Mouse (Mus musculus) embryonic facial prominence, embryonic 13.5 days (tissue): ENCODE measurements around the gene Il1rapl1. TPM values are rescaled to one million over a fixed set of nuclear protein-coding genes. Genes with fewer than 3 reads are reported as not detected.
"Not testable (repeated sequence)": the region's sequence is repeated elsewhere in the genome, so short reads cannot be mapped to it uniquely, and the experiment has no call there.

ENCODE experiments used
- ATAC-seq: fragments of 200-750 bp; cut with Nextera tagmentation; 2 replicates; pipeline ENCODE4 v1.8.0; 2017; ENCODE audit warnings: low read depth; ENCODE audit not compliant: insufficient number of reproducible peaks, insufficient read depth, low FRiP score, low TSS enrichment
- H3K27ac ChIP-seq: fragments of 300-500 bp; sonication (generic); 2 replicates; pipeline ENCODE4 v1.5.1; 2015; ENCODE audit warnings: moderate library complexity, mild to moderate bottlenecking, inconsistent platforms
- H3K27me3 ChIP-seq: fragments of 300-500 bp; sonication (generic); 2 replicates; pipeline ENCODE4 v1.6.1; 2015; ENCODE audit warnings: mild to moderate bottlenecking, inconsistent platforms
- H3K36me3 ChIP-seq: fragments of 300-500 bp; sonication (generic); 2 replicates; pipeline ENCODE4 v1.6.1; 2015; ENCODE audit warnings: mild to moderate bottlenecking, inconsistent platforms
- H3K4me1 ChIP-seq: fragments of 300-500 bp; sonication (generic); 2 replicates; pipeline ENCODE4 v1.6.1; 2015; ENCODE audit warnings: inconsistent platforms
- H3K4me2 ChIP-seq: fragments of 300-500 bp; sonication (generic); 2 replicates; pipeline ENCODE4 v1.6.1; 2015; ENCODE audit warnings: moderate library complexity, mild to moderate bottlenecking, inconsistent platforms
- H3K4me3 ChIP-seq: fragments of 300-500 bp; sonication (generic); 2 replicates; pipeline ENCODE4 v1.5.1; 2015; ENCODE audit warnings: mild to moderate bottlenecking, inconsistent platforms
- H3K9ac ChIP-seq: fragments of 300-500 bp; sonication (generic); 2 replicates; pipeline ENCODE4 v1.6.1; 2015; ENCODE audit warnings: mild to moderate bottlenecking, inconsistent platforms
- H3K9me3 ChIP-seq: fragments of 300-500 bp; sonication (generic); 2 replicates; pipeline ENCODE4 v1.6.1; 2016; ENCODE audit warnings: inconsistent platforms
- WGBS: fragments of 180-500 bp; shearing (Covaris S2); methylation state at CpG from one replicate; pipeline ENCODE4 v1.1.7; 2015; ENCODE audit warnings: mixed read lengths; 5-methylcytosine and 5-hydroxymethylcytosine counted together
- polyA plus RNA-seq: library from polyadenylated mRNA; unstranded; fragments of >200 nt; fragmentation: Nextera tagmentation; extraction: Ambion mirVana; gene quantifications from 2 replicates; pipeline ENCODE4 v1.2.1, GENCODE M21; 2015

The Il1rapl1 gene
- polyA plus RNA-seq, 1 experiment from 2014 or later, result 1.3 TPM

DNA sequence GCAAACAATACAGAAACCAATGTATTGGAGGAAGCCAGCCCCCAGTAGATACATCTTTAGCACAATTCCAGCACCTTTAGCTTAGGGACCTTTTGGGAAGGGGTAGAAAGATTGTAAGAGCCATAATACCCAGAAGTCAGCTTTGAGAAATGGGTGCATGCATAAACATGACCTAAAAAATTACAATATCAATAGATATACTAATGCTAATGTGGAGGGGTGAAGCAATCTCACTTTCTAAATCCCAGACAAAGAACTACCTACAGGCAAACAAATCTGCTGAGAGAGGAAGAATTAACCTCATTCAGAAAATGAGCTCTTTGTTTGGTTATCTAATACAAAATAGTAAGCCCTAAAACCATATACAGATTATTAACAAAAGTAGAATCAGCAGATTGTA lies 607.4 kb downstream of the Il1rapl1 start:
- no peak overlapping the region for H3K4me2 ChIP-seq
- ATAC-seq, result no peak
- H3K4me3 ChIP-seq, result no peak overlapping the region
- H3K36me3 ChIP-seq, result no peaks in the 10 kb centered on the region
- no peak overlapping the region for H3K27ac ChIP-seq
- H3K9me3 ChIP-seq, result no peaks in the 10 kb centered on the region
- no peak overlapping the region for H3K9ac ChIP-seq
- H3K4me1 ChIP-seq, result no peaks in the 10 kb centered on the region
- no peaks in the 10 kb centered on the region for H3K27me3 ChIP-seq

DNA sequence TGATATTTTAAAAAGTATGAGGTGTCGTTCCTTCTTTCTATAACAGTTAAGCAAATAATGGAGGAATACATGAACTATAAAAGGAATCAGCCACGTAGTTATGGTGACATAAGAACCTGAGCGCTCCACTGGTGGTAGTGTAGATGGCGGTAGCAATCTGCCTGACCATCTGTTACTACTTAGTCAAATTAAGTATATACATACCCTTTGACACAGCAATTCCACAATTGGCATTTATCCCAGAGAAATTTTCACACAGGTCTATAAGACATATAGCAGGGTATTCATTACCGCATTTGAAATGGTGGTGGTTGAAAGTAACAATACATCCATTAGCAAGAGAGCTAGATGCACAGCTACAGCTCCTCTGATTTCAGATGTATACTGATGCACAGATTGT lies 612.8 kb downstream of the Il1rapl1 start:
- no peak overlapping the region for H3K27ac ChIP-seq
- no peak overlapping the region for H3K9ac ChIP-seq
- ATAC-seq, result no peak
- H3K4me2 ChIP-seq, result no peak overlapping the region
- no peaks in the 10 kb centered on the region for H3K36me3 ChIP-seq
- H3K9me3 ChIP-seq, result no peaks in the 10 kb centered on the region
- H3K4me3 ChIP-seq, result no peak overlapping the region
- 52% methylated on average over 5 of the region's 5 CpGs for WGBS
- H3K4me1 ChIP-seq, result no peaks in the 10 kb centered on the region
- H3K27me3 ChIP-seq, result no peaks in the 10 kb centered on the region

DNA sequence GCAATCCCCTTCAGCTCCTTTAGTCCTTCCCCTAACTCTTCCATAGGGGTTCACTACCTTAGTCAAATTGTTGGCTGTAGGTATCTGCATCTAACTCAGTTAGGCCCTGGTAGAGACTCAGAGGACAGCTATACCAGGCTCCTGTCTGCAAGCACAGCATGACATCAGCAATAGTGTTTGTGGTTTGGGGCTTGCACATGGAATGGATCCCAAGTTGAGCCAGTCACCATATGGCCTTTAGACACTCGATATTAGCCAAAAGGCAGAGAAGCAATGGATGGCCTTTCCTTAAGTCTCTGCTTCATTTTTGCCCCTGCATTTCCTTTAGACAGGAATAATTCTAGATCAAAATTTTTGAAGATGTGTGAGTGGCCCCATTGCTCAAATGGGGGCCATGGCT lies 632.0 kb downstream of the Il1rapl1 start:
- WGBS, result 91% methylated on average over 1 of the region's 1 CpGs
- H3K36me3 ChIP-seq, result no peaks in the 10 kb centered on the region
- no peak overlapping the region for H3K9ac ChIP-seq
- H3K4me1 ChIP-seq, result no peaks in the 10 kb centered on the region
- no peak overlapping the region for H3K27ac ChIP-seq
- no peak for ATAC-seq
- no peaks in the 10 kb centered on the region for H3K27me3 ChIP-seq
- no peak overlapping the region for H3K4me3 ChIP-seq
- H3K9me3 ChIP-seq, result no peaks in the 10 kb centered on the region
- no peak overlapping the region for H3K4me2 ChIP-seq

GRCm38 (mm10) chrX:87238191-87238590 lies 877.3 kb downstream of the Il1rapl1 start:
- H3K4me3 ChIP-seq, H3K4me2 ChIP-seq, H3K27ac ChIP-seq, H3K9ac ChIP-seq, H3K4me1 ChIP-seq, H3K9me3 ChIP-seq, H3K36me3 ChIP-seq, H3K27me3 ChIP-seq: not testable (repeated sequence)
- WGBS, result 56% methylated on average over 11 of the region's 11 CpGs
- peak; percentile 80; the same call in 1 of the 2 replicates for ATAC-seq

DNA sequence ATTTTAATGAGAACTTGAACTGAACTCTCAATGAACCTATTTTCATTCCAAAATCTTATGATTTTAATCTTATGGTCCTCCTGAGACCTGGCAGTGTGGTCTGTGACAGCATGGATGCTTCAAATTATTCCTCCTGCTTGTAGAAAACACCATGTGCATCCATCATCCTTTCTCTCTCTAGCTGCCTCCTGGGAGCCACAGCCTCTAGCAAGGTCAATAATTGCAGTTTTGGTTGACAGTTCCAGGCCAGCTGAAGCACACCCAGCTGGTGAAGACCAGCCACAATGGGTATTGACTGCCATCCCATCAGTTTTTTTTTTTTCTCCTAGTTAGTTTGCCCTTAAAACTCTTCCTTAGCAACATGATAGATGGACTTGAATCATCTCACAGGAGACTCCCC lies 890.2 kb downstream of the Il1rapl1 start:
- ATAC-seq, result no peak
- H3K4me1 ChIP-seq, result no peaks in the 10 kb centered on the region
- no peak overlapping the region for H3K4me3 ChIP-seq
- H3K9ac ChIP-seq, result no peak overlapping the region
- H3K27me3 ChIP-seq, result no peaks in the 10 kb centered on the region
- no peak overlapping the region for H3K4me2 ChIP-seq
- H3K27ac ChIP-seq, result no peak overlapping the region
- H3K9me3 ChIP-seq, result no peaks in the 10 kb centered on the region
- no peaks in the 10 kb centered on the region for H3K36me3 ChIP-seq

- ATAC-seq, result no peak
- Histone ChIP-seq H3K9me3 (no peaks in the 10 kb centered on the region), H3K36me3 (no peaks in the 10 kb centered on the region), H3K4me2 (no peak overlapping the region), H3K4me3 (no peak overlapping the region), H3K9ac (no peak overlapping the region), H3K27me3 (no peaks in the 10 kb centered on the region), H3K27ac (no peak overlapping the region), H3K4me1 (no peaks in the 10 kb centered on the region)
Measured at GRCm38 (mm10) chrX:87002296-87002695, 1113.1 kb downstream of the Il1rapl1 start.

DNA sequence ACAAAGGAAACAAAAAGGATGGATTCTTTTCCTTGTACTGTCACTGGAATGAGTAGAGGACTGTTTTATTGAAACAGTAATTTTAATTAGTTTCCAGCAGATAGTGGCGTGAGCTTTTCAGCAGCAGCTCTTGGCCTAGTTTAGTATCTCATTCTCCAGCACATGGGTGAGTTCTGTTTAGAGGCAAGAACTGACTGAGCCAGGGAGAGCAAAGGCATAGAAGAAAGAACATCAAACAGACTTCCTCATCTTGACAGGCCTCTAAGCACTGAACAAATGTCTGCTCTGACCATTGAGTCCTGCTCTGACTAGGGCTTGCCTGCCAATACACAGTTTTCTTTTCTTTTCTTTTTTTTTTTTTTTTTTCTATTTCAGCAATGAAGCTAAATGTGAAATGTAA lies 1160.3 kb downstream of the Il1rapl1 start:
- H3K27me3 ChIP-seq, result no peaks in the 10 kb centered on the region
- no peak for ATAC-seq
- no peak overlapping the region for H3K4me2 ChIP-seq
- no peaks in the 10 kb centered on the region for H3K9me3 ChIP-seq
- no peak overlapping the region for H3K4me3 ChIP-seq
- no peak overlapping the region for H3K9ac ChIP-seq
- no peaks in the 10 kb centered on the region for H3K4me1 ChIP-seq
- H3K27ac ChIP-seq, result no peak overlapping the region
- H3K36me3 ChIP-seq, result no peaks in the 10 kb centered on the region
- WGBS, result 71% methylated on average over 1 of the region's 1 CpGs

GRCm38 (mm10) chrX:86954614-86955013 lies 1160.8 kb downstream of the Il1rapl1 start:
- H3K4me2 ChIP-seq, result no peak overlapping the region
- no peaks in the 10 kb centered on the region for H3K36me3 ChIP-seq
- no peak overlapping the region for H3K27ac ChIP-seq
- no peak overlapping the region for H3K4me3 ChIP-seq
- no peaks in the 10 kb centered on the region for H3K9me3 ChIP-seq
- no peak for ATAC-seq
- no peaks in the 10 kb centered on the region for H3K4me1 ChIP-seq
- H3K9ac ChIP-seq, result no peak overlapping the region
- WGBS, result 87% methylated on average over 1 of the region's 1 CpGs
- no peaks in the 10 kb centered on the region for H3K27me3 ChIP-seq

- Histone ChIP-seq H3K27ac (no peak overlapping the region), H3K9ac (no peak overlapping the region), H3K27me3 (no peaks in the 10 kb centered on the region), H3K4me1 (no peaks in the 10 kb centered on the region), H3K4me3 (no peak overlapping the region), H3K4me2 (no peak overlapping the region), H3K36me3 (no peaks in the 10 kb centered on the region), H3K9me3 (no peaks in the 10 kb centered on the region)
- WGBS, result 50% methylated on average over 2 of the region's 2 CpGs
- no peak for ATAC-seq
Measured at GRCm38 (mm10) chrX:86950940-86951339, 1164.5 kb downstream of the Il1rapl1 start.

DNA sequence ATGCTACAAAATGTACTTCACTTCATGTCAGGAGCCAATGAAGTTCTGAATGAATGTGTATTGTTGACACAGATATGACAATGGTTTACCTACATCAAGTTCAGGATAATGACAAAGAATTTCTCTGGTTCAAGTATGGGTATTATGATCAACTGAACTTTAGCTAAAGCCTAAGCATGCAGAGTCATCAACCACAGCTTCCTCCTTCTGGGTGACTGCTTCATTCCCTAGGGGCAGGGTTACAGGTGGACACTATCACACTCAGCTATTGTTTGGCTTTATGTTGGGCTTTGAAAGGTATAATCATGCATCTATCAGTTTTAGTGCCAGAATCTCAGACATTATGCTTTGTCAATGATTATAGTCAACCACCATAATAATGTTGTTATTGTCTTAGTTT lies 1166.3 kb downstream of the Il1rapl1 start:
- Histone ChIP-seq H3K27ac (no peak overlapping the region), H3K9ac (no peak overlapping the region), H3K27me3 (no peaks in the 10 kb centered on the region), H3K36me3 (no peaks in the 10 kb centered on the region), H3K9me3 (no peaks in the 10 kb centered on the region), H3K4me1 (no peaks in the 10 kb centered on the region), H3K4me3 (no peak overlapping the region), H3K4me2 (no peak overlapping the region)
- no peak for ATAC-seq

- Histone ChIP-seq H3K27me3 (no peaks in the 10 kb centered on the region), H3K9ac (no peak overlapping the region), H3K4me2 (no peak overlapping the region), H3K36me3 (no peaks in the 10 kb centered on the region), H3K4me3 (no peak overlapping the region), H3K4me1 (no peaks in the 10 kb centered on the region), H3K27ac (no peak overlapping the region), H3K9me3 (no peaks in the 10 kb centered on the region)
- no peak for ATAC-seq
- WGBS, result 73% methylated on average over 2 of the region's 2 CpGs
Measured at GRCm38 (mm10) chrX:86854835-86855234, 1260.6 kb downstream of the Il1rapl1 start.

DNA sequence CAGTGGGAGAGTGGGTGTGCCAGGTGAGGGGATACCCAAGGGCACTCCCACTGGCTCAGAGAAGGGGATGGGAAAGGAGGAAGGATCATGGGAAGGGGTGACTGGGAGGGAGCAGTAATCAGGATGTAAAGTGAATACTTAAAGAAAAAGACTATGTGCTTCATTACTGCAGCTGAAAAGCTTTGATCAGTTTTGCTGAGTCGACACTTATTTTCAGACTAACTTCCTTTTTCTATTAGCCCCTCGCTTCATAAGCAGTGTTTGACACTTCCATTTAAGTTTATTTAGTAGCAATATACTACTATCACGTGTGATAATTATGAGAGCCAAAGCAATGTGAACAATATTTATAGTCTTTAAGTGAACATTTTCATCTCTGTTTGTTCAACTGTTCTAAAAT lies 1307.2 kb downstream of the Il1rapl1 start:
- Histone ChIP-seq H3K9ac (no peak overlapping the region), H3K9me3 (no peaks in the 10 kb centered on the region), H3K27me3 (no peaks in the 10 kb centered on the region), H3K4me2 (no peak overlapping the region), H3K27ac (no peak overlapping the region), H3K4me3 (no peak overlapping the region), H3K4me1 (no peaks in the 10 kb centered on the region), H3K36me3 (no peaks in the 10 kb centered on the region)
- 70% methylated on average over 3 of the region's 3 CpGs for WGBS
- no peak for ATAC-seq

GRCm38 (mm10) chrX:86802725-86803124 lies 1312.7 kb downstream of the Il1rapl1 start:
- Histone ChIP-seq H3K36me3 (no peaks in the 10 kb centered on the region), H3K4me2 (no peak overlapping the region), H3K27me3 (no peaks in the 10 kb centered on the region), H3K9me3 (no peaks in the 10 kb centered on the region), H3K9ac (no peak overlapping the region), H3K4me3 (no peak overlapping the region), H3K27ac (no peak overlapping the region), H3K4me1 (no peaks in the 10 kb centered on the region)
- no peak for ATAC-seq
- WGBS, result 71% methylated on average over 2 of the region's 2 CpGs
